Mouse (Mus musculus): ENCODE measurements around the gene Esyt1. TPM values are rescaled to one million over a fixed set of nuclear protein-coding genes. Genes with fewer than 3 reads are reported as not detected.

Esyt1 gene
- total and polyA plus RNA-seq, 3 experiments: 20.2 to 48.0 (median 38.2) TPM

DNA sequence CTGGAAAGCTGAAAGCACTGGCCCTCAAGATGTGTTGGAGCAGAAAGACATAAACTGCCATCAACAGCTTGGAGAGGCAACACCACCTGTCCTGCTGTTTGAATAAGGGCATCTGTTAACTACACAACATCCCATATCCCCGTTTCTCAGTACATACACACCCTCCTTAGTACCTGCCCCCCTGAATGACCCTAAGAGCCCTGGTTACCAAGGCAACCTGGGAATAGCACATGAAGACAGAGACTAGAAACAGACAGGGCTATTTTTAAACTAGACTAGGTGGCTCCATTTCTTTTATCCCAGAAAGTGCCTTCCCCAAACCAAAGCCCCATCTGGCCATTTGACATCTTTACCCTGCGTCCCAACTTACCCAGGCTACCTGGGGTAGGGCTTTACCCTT is 17.4 kb upstream of the Esyt1 start:
- dilution Hi-C loops (cut with MboI; ENCODE audit: extremely low pct_ligation_motif_present, extremely low pct_unique_long_range_greater_than_20kb, low sequenced_read_pairs): no loop called here
- in situ Hi-C loops (cut with MboI; ENCODE audit: low pct_ligation_motif_present, low pct_unique_long_range_greater_than_20kb, low sequenced_read_pairs): no loop called here
- no peak for TF ChIP-seq CTCF (conservative IDR thresholded peaks at IDR 0.05 in 1 of 2, IDR thresholded peaks at IDR 0.05 in 1 of 2; ENCODE audit: low read depth in 2 of 2, low read length in 2 of 2)
- no peak for TF ChIP-seq MAX (IDR thresholded peaks at IDR 0.05; ENCODE audit: low read length)
- TF ChIP-seq RAD21 (IDR thresholded peaks at IDR 0.05; ENCODE audit: low read depth, low read length): no peak
- no peak for TF ChIP-seq MEF2A (IDR thresholded peaks at IDR 0.05; ENCODE audit: borderline replicate concordance, low read depth, low read length)
- no peak for TF ChIP-seq JUND (conservative IDR thresholded peaks at IDR 0.05; ENCODE audit: low read depth, low read length)
- TF ChIP-seq CHD2 (IDR thresholded peaks at IDR 0.05; ENCODE audit: low read length): no peak
- TF ChIP-seq EP300 (IDR thresholded peaks at IDR 0.05; ENCODE audit: low read length): no peak
- TF ChIP-seq SMC3 (IDR thresholded peaks at IDR 0.05; ENCODE audit: low read depth, low read length): no peak
- no peak for TF ChIP-seq E2F4 (IDR thresholded peaks at IDR 0.05; ENCODE audit: insufficient replicate concordance, low read depth, low read length)
- TF ChIP-seq MAFK (IDR thresholded peaks at IDR 0.05; ENCODE audit: insufficient replicate concordance, low read length): no peak
- no peak for TF ChIP-seq POLR2AphosphoS2 (IDR thresholded peaks at IDR 0.05; ENCODE audit: low read depth, low read length)
- TF ChIP-seq TBP (conservative IDR thresholded peaks at IDR 0.05; ENCODE audit: low read depth, low read length): no peak
- Histone ChIP-seq H3K36me3 (replicated peaks in 1 of 2; ENCODE audit: control insufficient read depth in 1 of 2, insufficient read depth in 1 of 2, low read length in 1 of 2) (peaks cover 38 to 51% of the 10 kb centered on the region in 2 experiments), H3K9ac (ENCODE audit: insufficient read depth, low read depth) (no peak overlapping the region), H3K9me3 (replicated peaks; ENCODE audit: low read length) (no peaks in the 10 kb centered on the region), H3K27ac (ENCODE audit: insufficient read depth, low read depth) (no peak overlapping the region), H3K27me3 (replicated peaks) (no peaks in the 10 kb centered on the region), H3K4me1 (ENCODE audit: control insufficient read depth in 1 of 2, insufficient read depth in 2 of 2) (peaks cover 10 to 37% of the 10 kb centered on the region in 2 experiments; a peak in 3 of 4 replicates), H3K79me2 (replicated peaks; ENCODE audit: control insufficient read depth, extremely low read depth, insufficient read depth, poor library complexity, severe bottlenecking) (peaks cover 11% of the 10 kb centered on the region), H3K4me3 (replicated peaks in 1 of 3; ENCODE audit: low read depth in 2 of 3, low read length in 2 of 3, poor library complexity in 1 of 3) (no peak overlapping the region), H3K4me2 (ENCODE audit: insufficient read depth, low read depth, poor library complexity, severe bottlenecking) (no peak overlapping the region)
- no peak for DNase-seq (ENCODE audit: extremely low read depth)

DNA sequence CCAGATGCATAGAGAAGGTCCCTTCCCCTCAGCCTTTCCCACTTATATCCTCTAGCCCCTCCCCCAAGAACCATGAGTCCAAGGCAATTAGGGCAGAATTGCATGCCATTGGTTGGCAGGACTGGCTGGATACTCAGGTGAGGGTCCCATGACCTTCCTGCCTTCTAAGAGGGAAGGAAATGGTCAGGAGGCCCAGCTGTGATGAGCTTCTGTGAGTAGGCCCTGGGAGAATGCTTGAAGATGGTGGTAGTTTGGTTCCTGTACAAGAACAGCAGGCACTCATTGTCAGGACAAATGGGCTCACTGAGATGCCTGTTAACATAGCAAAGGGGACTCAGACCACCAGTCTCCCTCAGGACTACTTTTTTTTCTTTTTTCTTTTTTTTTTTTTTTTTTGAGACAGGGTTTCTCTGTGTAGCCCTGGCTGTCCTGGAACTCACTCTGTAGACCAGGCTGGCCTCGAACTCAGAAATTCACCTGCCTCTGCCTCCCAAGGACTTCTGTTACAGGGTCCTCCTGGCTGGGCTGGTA is 12.7 kb upstream of the Esyt1 start:
- no peak overlapping the region for H3K4me3 ChIP-seq (replicated peaks in 1 of 3; ENCODE audit: low read depth in 2 of 3, low read length in 2 of 3, poor library complexity in 1 of 3)
- in situ Hi-C loops (cut with MboI; ENCODE audit: low pct_ligation_motif_present, low pct_unique_long_range_greater_than_20kb, low sequenced_read_pairs): no loop called here
- H3K27ac ChIP-seq (ENCODE audit: insufficient read depth, low read depth): no peak overlapping the region
- peaks cover 3 to 22% of the 10 kb centered on the region in 2 experiments; a peak in 2 of 4 replicates for H3K4me1 ChIP-seq (ENCODE audit: control insufficient read depth in 1 of 2, insufficient read depth in 2 of 2)
- no peak overlapping the region for H3K9ac ChIP-seq (ENCODE audit: insufficient read depth, low read depth)
- no peak overlapping the region for H3K4me2 ChIP-seq (ENCODE audit: insufficient read depth, low read depth, poor library complexity, severe bottlenecking)
- no peaks in the 10 kb centered on the region for H3K27me3 ChIP-seq (replicated peaks)
- TF ChIP-seq HCFC1 (IDR thresholded peaks at IDR 0.05; ENCODE audit: low read depth, low read length): no peak
- dilution Hi-C loops (cut with MboI; ENCODE audit: extremely low pct_ligation_motif_present, extremely low pct_unique_long_range_greater_than_20kb, low sequenced_read_pairs): no loop called here
- H3K79me2 ChIP-seq (replicated peaks; ENCODE audit: control insufficient read depth, extremely low read depth, insufficient read depth, poor library complexity, severe bottlenecking): no peaks in the 10 kb centered on the region
- H3K36me3 ChIP-seq (replicated peaks in 1 of 2; ENCODE audit: control insufficient read depth in 1 of 2, insufficient read depth in 1 of 2, low read length in 1 of 2): peaks cover 13 to 24% of the 10 kb centered on the region in 2 experiments
- DNase-seq (ENCODE audit: extremely low read depth): no peak
- no peaks in the 10 kb centered on the region for H3K9me3 ChIP-seq (replicated peaks; ENCODE audit: low read length)

Data from CH12.LX (cell line).